Mouse (Mus musculus) hematopoietic stem cell, adult 5-6 weeks (primary cell): ENCODE measurements around the gene Gpc1. TPM values are rescaled to one million over a fixed set of nuclear protein-coding genes. Genes with fewer than 3 reads are reported as not detected.

Experiments
- ATAC-seq, 2 experiments: fragments of 125-278 bp in 1 of 2; replicated peaks in 1 of 2; 2 replicates each; pipeline ENCODE4 v1.8.0; 2016 to 2017; ENCODE audit warnings: inconsistent platforms in 2 of 2, mild to moderate bottlenecking in 2 of 2, moderate number of reproducible peaks in 2 of 2, low read depth in 1 of 2, moderate TSS enrichment in 1 of 2; ENCODE audit not compliant: low FRiP score in 2 of 2, poor library complexity in 2 of 2, severe bottlenecking in 2 of 2, insufficient read depth in 1 of 2, low TSS enrichment in 1 of 2
- total RNA-seq: library from RNA; stranded (forward); fragments of 172-1452, 232-1000 nt; gene quantifications from 2 replicates; pipeline ENCODE4 v1.2.3, GENCODE M21; 2017

Gene Gpc1
- total RNA-seq, 1 experiment from 2014 or later: 1.9 TPM

- ATAC-seq: no peak
Measured at GRCm38 (mm10) chr1:92815756-92816294, 15.6 kb upstream of the Gpc1 start.

- no peak for ATAC-seq
Measured at GRCm38 (mm10) chr1:92830626-92831187, 738 bp upstream of the Gpc1 start.

GRCm38 (mm10) chr1:92832011-92833010 is 866 bp downstream of the Gpc1 start:
- 0 out of 4 replicates have a peak, but pooled peaks of 1 of the 2 experiments have one; percentile 5 for ATAC-seq

GRCm38 (mm10) chr1:92833987-92834706 is 2.7 kb downstream of the Gpc1 start:
- peak; percentile 38 to 60; a peak in 3 of 4 replicates for ATAC-seq

- ATAC-seq: no peak
Measured at GRCm38 (mm10) chr1:92837931-92838833, 6.7 kb downstream of the Gpc1 start.

GRCm38 (mm10) chr1:92839211-92839610 is 7.8 kb downstream of the Gpc1 start:
- ATAC-seq: no peak

GRCm38 (mm10) chr1:92840231-92840890 is 8.9 kb downstream of the Gpc1 start:
- no peak for ATAC-seq

GRCm38 (mm10) chr1:92841427-92841826 is 10.0 kb downstream of the Gpc1 start:
- 0 out of 4 replicates have a peak, but pooled peaks of 1 of the 2 experiments have one; percentile 36 for ATAC-seq

GRCm38 (mm10) chr1:92845889-92846288 is 14.4 kb downstream of the Gpc1 start:
- ATAC-seq: no peak

- ATAC-seq: no peak
Measured at GRCm38 (mm10) chr1:92847873-92848839, 16.7 kb downstream of the Gpc1 start.

GRCm38 (mm10) chr1:92849491-92849890 is 18.0 kb downstream of the Gpc1 start:
- ATAC-seq: peak in 1 of 2 experiments; percentile 16; a peak in 2 of 4 replicates

GRCm38 (mm10) chr1:92849938-92850574 is 18.6 kb downstream of the Gpc1 start:
- ATAC-seq: peak; percentile 69 to 72; a peak in 3 of 4 replicates

- ATAC-seq: no peak
Measured at GRCm38 (mm10) chr1:92852450-92852849, 21.0 kb downstream of the Gpc1 start.

- ATAC-seq: no peak
Measured at GRCm38 (mm10) chr1:92861503-92861902, 30.1 kb downstream of the Gpc1 start.

GRCm38 (mm10) chr1:92863268-92863667 is 31.8 kb downstream of the Gpc1 start:
- ATAC-seq: no peak
